Mouse (Mus musculus) lung, postnatal 0 days (tissue): ENCODE data around the gene Hira.

Source experiments
- CTCF ChIP-seq: IDR thresholded peaks from 2 replicates; pipeline ENCODE4 v1.5.1; 2016; ENCODE audit warnings: antibody characterized with exemption, mild to moderate bottlenecking
- EP300 ChIP-seq: IDR thresholded peaks from 2 replicates; pipeline ENCODE4 v1.6.1; 2016; ENCODE audit warnings: antibody characterized with exemption, mild to moderate bottlenecking, control low read depth

- no peak for TF ChIP-seq CTCF
- no peak for TF ChIP-seq EP300
Observed at GRCm38 (mm10) chr16:18950351-18950750, 73.5 kb downstream of the Hira start.
